Mouse (Mus musculus): ENCODE measurements around the gene Pex7.
A peak's percentile ranks its signal among the peaks of the same experiment; 100 is the strongest.
"Not testable (repeated sequence)": the region's sequence is repeated elsewhere in the genome, so short reads cannot be mapped to it uniquely, and the experiment has no call there.

Pex7 gene

GRCm38 (mm10) chr10:19933511-19934383 lies 26.3 kb upstream of the Pex7 start:
- peak; percentile 83 for DNase-seq

GRCm38 (mm10) chr10:19932986-19933385 lies 25.5 kb upstream of the Pex7 start:
- DNase-seq = no peak

GRCm38 (mm10) chr10:19928205-19928604 lies 20.7 kb upstream of the Pex7 start:
- no peak for DNase-seq

- DNase-seq = not testable (repeated sequence)
Observed at GRCm38 (mm10) chr10:19926391-19926897, 19.0 kb upstream of the Pex7 start.

- no peak for DNase-seq
Observed at GRCm38 (mm10) chr10:19924256-19924655, 16.8 kb upstream of the Pex7 start.

GRCm38 (mm10) chr10:19922410-19922809 lies 14.9 kb upstream of the Pex7 start:
- no peak for DNase-seq

GRCm38 (mm10) chr10:19915301-19915700 lies 7.8 kb upstream of the Pex7 start:
- DNase-seq = peak; percentile 46

- no peak for DNase-seq
Observed at GRCm38 (mm10) chr10:19913806-19914205, 6.3 kb upstream of the Pex7 start.

GRCm38 (mm10) chr10:19911583-19911982 lies 4.1 kb upstream of the Pex7 start:
- no peak for DNase-seq

GRCm38 (mm10) chr10:19910516-19910915 lies 3.0 kb upstream of the Pex7 start:
- no peak for DNase-seq

GRCm38 (mm10) chr10:19908076-19908475 lies 587 bp upstream of the Pex7 start:
- DNase-seq = no peak

GRCm38 (mm10) chr10:19904077-19904820 lies 3.2 kb downstream of the Pex7 start:
- peak; percentile 54 for DNase-seq

- DNase-seq = no peak
Observed at GRCm38 (mm10) chr10:19901992-19902391, 5.5 kb downstream of the Pex7 start.

GRCm38 (mm10) chr10:19900191-19900590 lies 7.3 kb downstream of the Pex7 start:
- no peak for DNase-seq

- DNase-seq = peak; percentile 24
Observed at GRCm38 (mm10) chr10:19893976-19894375, 13.5 kb downstream of the Pex7 start.

GRCm38 (mm10) chr10:19893146-19893545 lies 14.3 kb downstream of the Pex7 start:
- no peak for DNase-seq

- DNase-seq = no peak
Observed at GRCm38 (mm10) chr10:19891686-19892085, 15.8 kb downstream of the Pex7 start.

- no peak for DNase-seq
Observed at GRCm38 (mm10) chr10:19889908-19890307, 17.6 kb downstream of the Pex7 start.

- no peak for DNase-seq
Observed at GRCm38 (mm10) chr10:19886249-19886648, 21.2 kb downstream of the Pex7 start.

- DNase-seq = no peak
Observed at GRCm38 (mm10) chr10:19884409-19884808, 23.1 kb downstream of the Pex7 start.

GRCm38 (mm10) chr10:19880437-19880836 lies 27.1 kb downstream of the Pex7 start:
- DNase-seq = no peak

GRCm38 (mm10) chr10:19879161-19879560 lies 28.3 kb downstream of the Pex7 start:
- no peak for DNase-seq

- DNase-seq = no peak
Observed at GRCm38 (mm10) chr10:19877679-19878078, 29.8 kb downstream of the Pex7 start.

GRCm38 (mm10) chr10:19877257-19877656 lies 30.2 kb downstream of the Pex7 start:
- DNase-seq = no peak
